9 mouse cellular contexts compared by ENCODE assay signal in genomic region chr19:53364963-53365362, GRCm38 (mm10). TPM values are rescaled to one million over a fixed set of nuclear protein-coding genes. Genes with fewer than 3 reads are reported as not detected.
DNase-seq lines count a peak whose midpoint lies in the region; ATAC-seq and TF ChIP-seq lines count a peak whose summit lies in the region.
"Had no signal": no experiment of that assay in that cellular context is flagged by ENCODE, and none has a peak within 500 bp of the region (broad histone marks: within the 10 kb centered on the region; RNA-seq: fewer than 3 reads in every experiment).

No protein-coding gene starts in this region.

- no peaks in the 10 kb centered on the region for H3K36me3 ChIP-seq in embryonic facial prominence, embryonic 11.5 days (replicated peaks; ENCODE audit: control insufficient read depth, insufficient read depth, low read depth, low read length)
- peaks cover 8% of the 10 kb centered on the region; the same call in 1 of the 2 replicates for H3K36me3 ChIP-seq in embryonic facial prominence, embryonic 10.5 days (replicated peaks)
- H3K36me3 ChIP-seq in heart, adult 2 months (ENCODE audit: control insufficient read depth, insufficient read depth, low read length), result peaks cover 8% of the 10 kb centered on the region
- H3K36me3 ChIP-seq in neural tube, embryonic 14.5 days (ENCODE audit: control insufficient read depth, insufficient read depth, low read length), result no peaks in the 10 kb centered on the region

- no peak overlapping the region for H3K4me3 ChIP-seq in embryonic facial prominence, embryonic 11.5 days (ENCODE audit: low read depth, low read length)
- no peak overlapping the region for H3K4me3 ChIP-seq in embryonic facial prominence, embryonic 10.5 days
- peak overlapping the region; percentile 25; the same call in 1 of the 2 replicates for H3K4me3 ChIP-seq in heart, adult 2 months
- no peak overlapping the region for H3K4me3 ChIP-seq in neural tube, embryonic 14.5 days (ENCODE audit: low read depth, low read length)

- 56% methylated on average over 9 of the region's 9 CpGs for WGBS in embryonic facial prominence, embryonic 11.5 days
- 75% methylated on average over 9 of the region's 9 CpGs for WGBS in embryonic facial prominence, embryonic 10.5 days
- 5% methylated on average over 9 of the region's 9 CpGs for WGBS in heart, adult 2 months
- 29% methylated on average over 9 of the region's 9 CpGs for WGBS in neural tube, embryonic 14.5 days

- TF ChIP-seq POLR2A in heart, adult 2 months (IDR thresholded peaks at IDR 0.05; ENCODE audit: insufficient read depth, low read depth, low read length), result peak; percentile 48; the same call in 1 of the 2 replicates

- H3K27me3 ChIP-seq in embryonic facial prominence, embryonic 11.5 days (ENCODE audit: control insufficient read depth, insufficient read depth, low read length), result no peaks in the 10 kb centered on the region
- no peaks in the 10 kb centered on the region for H3K27me3 ChIP-seq in embryonic facial prominence, embryonic 10.5 days (replicated peaks; ENCODE audit: low read depth, poor library complexity, severe bottlenecking)
- no peaks in the 10 kb centered on the region for H3K27me3 ChIP-seq in heart, adult 2 months (ENCODE audit: control insufficient read depth, insufficient read depth, low read length)
- no peaks in the 10 kb centered on the region for H3K27me3 ChIP-seq in neural tube, embryonic 14.5 days (ENCODE audit: control insufficient read depth, insufficient read depth, low read length)

- DNase-seq in embryonic facial prominence, embryonic 11.5 days (ENCODE audit: low spot score), result peak; percentile 58
- no peak for DNase-seq in embryonic facial prominence, embryonic 10.5 days (ENCODE audit: low spot score)
- peak; percentile 77 for DNase-seq in cerebellum, adult 9-11 months
- peak; percentile 77 for DNase-seq in heart, adult 2 months
- DNase-seq in kidney, adult 8-10 months, result peak; percentile 70 to 84
- DNase-seq in liver, result peak; percentile 71
- no peak for DNase-seq in spleen, postnatal 4 days (ENCODE audit: low spot score in 2 of 2)

- H3K9ac ChIP-seq in embryonic facial prominence, embryonic 11.5 days (replicated peaks; ENCODE audit: low read length), result no peak overlapping the region
- H3K9ac ChIP-seq in heart, adult 2 months (ENCODE audit: low read depth, low read length), result peak overlapping the region; percentile 54; the same call in 1 of the 2 replicates
- H3K9ac ChIP-seq in neural tube, embryonic 14.5 days (replicated peaks; ENCODE audit: low read depth, low read length), result no peak overlapping the region

- no peak overlapping the region for H3K4me2 ChIP-seq in embryonic facial prominence, embryonic 11.5 days (ENCODE audit: low read depth, low read length)
- 0 out of 2 replicates have a peak overlapping the region, but pooled peaks have one; percentile 1 for H3K4me2 ChIP-seq in neural tube, embryonic 14.5 days (ENCODE audit: low read depth, low read length)

- intact Hi-C loops in heart, adult 2 months (cut with DNase I), result loop anchor here (5.0 kb wide), 1 partner anchor 358 kb away; no protein-coding TSS in a partner anchor

- H3K9me3 ChIP-seq in embryonic facial prominence, embryonic 11.5 days (replicated peaks; ENCODE audit: control insufficient read depth, low read length), result no peaks in the 10 kb centered on the region
- no peaks in the 10 kb centered on the region for H3K9me3 ChIP-seq in embryonic facial prominence, embryonic 10.5 days
- no peaks in the 10 kb centered on the region for H3K9me3 ChIP-seq in neural tube, embryonic 14.5 days (ENCODE audit: control insufficient read depth, low read length)

- H3K79me2 ChIP-seq in heart, adult 2 months (replicated peaks; ENCODE audit: control insufficient read depth, insufficient read depth, low read length), result no peaks in the 10 kb centered on the region; the same call in 1 of the 2 replicates

- peak; percentile 88 for TF ChIP-seq EP300 in heart, adult 2 months (IDR thresholded peaks at IDR 0.05; ENCODE audit: insufficient read depth, low read depth, low read length)

- TF ChIP-seq CTCF in heart, adult 2 months (IDR thresholded peaks at IDR 0.05), result no peak

- H3K4me1 ChIP-seq in embryonic facial prominence, embryonic 11.5 days (ENCODE audit: control insufficient read depth, insufficient read depth, low read length), result no peaks in the 10 kb centered on the region
- H3K4me1 ChIP-seq in embryonic facial prominence, embryonic 10.5 days, result peaks cover 12% of the 10 kb centered on the region
- peaks cover 10% of the 10 kb centered on the region for H3K4me1 ChIP-seq in heart, adult 2 months (ENCODE audit: control insufficient read depth, insufficient read depth, low read length)
- 0 out of 2 replicates have a peak, but pooled peaks cover 16% of the 10 kb centered on the region for H3K4me1 ChIP-seq in neural tube, embryonic 14.5 days (ENCODE audit: control insufficient read depth, insufficient read depth, low read length)

- no peak overlapping the region for H3K27ac ChIP-seq in embryonic facial prominence, embryonic 11.5 days (replicated peaks; ENCODE audit: low read depth, low read length)
- H3K27ac ChIP-seq in embryonic facial prominence, embryonic 10.5 days (replicated peaks), result no peak overlapping the region
- peak overlapping the region; percentile 76 for H3K27ac ChIP-seq in heart, adult 2 months
- H3K27ac ChIP-seq in neural tube, embryonic 14.5 days (ENCODE audit: low read depth, low read length), result no peak overlapping the region

- no peak for ATAC-seq in embryonic facial prominence, embryonic 11.5 days (replicated peaks; ENCODE audit: insufficient number of reproducible peaks, low FRiP score, low TSS enrichment, low read depth)
- peak; percentile 58; the same call in 1 of the 2 replicates for ATAC-seq in neural tube, embryonic 14.5 days (ENCODE audit: low read depth)

RNA-seq across cellular contexts. Expression of gene Gm10197, which starts 6.6 kb away (rescaled TPM):
- 2.4 TPM in 1 of 2 replicates, not detected in the other for polyA plus RNA-seq in embryonic facial prominence, embryonic 11.5 days (2014; fragmentation: Nextera tagmentation; extraction: Ambion mirVana)
- polyA plus RNA-seq in embryonic facial prominence, embryonic 10.5 days (2016; fragmentation: Nextera tagmentation; extraction: Ambion mirVana), result 2.0 and 3.6 TPM in 2 replicates
- total RNA-seq in heart, adult 2 months (2021), result not detected
- polyA plus RNA-seq in heart, adult 2 months (2012; rRNA removed), result not detected in 2 replicates
- polyA plus RNA-seq in neural tube, embryonic 14.5 days (2014; fragmentation: Nextera tagmentation; extraction: Ambion mirVana), result 8.7 TPM in 1 of 2 replicates, not detected in the other
- total RNA-seq: layer of hippocampus, postnatal 10 days had no signal

RNA-seq across cellular contexts. Expression of gene Smndc1, which starts 25.4 kb away (rescaled TPM):
- polyA plus RNA-seq in embryonic facial prominence, embryonic 11.5 days (2014; fragmentation: Nextera tagmentation; extraction: Ambion mirVana), result 52.6 and 57.3 TPM in 2 replicates
- 46.7 and 49.1 TPM in 2 replicates for polyA plus RNA-seq in embryonic facial prominence, embryonic 10.5 days (2016; fragmentation: Nextera tagmentation; extraction: Ambion mirVana)
- 10 to 100 TPM; 32.7 to 35.5 TPM for total RNA-seq in heart, adult 2 months (2021)
- polyA plus RNA-seq in heart, adult 2 months (2012; rRNA removed), result 6.2 and 6.3 TPM in 2 replicates
- polyA plus RNA-seq in neural tube, embryonic 14.5 days (2014; fragmentation: Nextera tagmentation; extraction: Ambion mirVana), result 34.6 and 40.2 TPM in 2 replicates

RNA-seq across cellular contexts. Expression of gene Mxi1, which starts 54.6 kb away (rescaled TPM):
- 42.8 and 49.0 TPM in 2 replicates for polyA plus RNA-seq in embryonic facial prominence, embryonic 11.5 days (2014; fragmentation: Nextera tagmentation; extraction: Ambion mirVana)
- polyA plus RNA-seq in embryonic facial prominence, embryonic 10.5 days (2016; fragmentation: Nextera tagmentation; extraction: Ambion mirVana), result 29.2 and 33.0 TPM in 2 replicates
- 10 to 100 TPM; 38.7 to 49.6 TPM for total RNA-seq in heart, adult 2 months (2021)
- polyA plus RNA-seq in heart, adult 2 months (2012; rRNA removed), result 20.9 and 29.7 TPM in 2 replicates
- polyA plus RNA-seq in neural tube, embryonic 14.5 days (2014; fragmentation: Nextera tagmentation; extraction: Ambion mirVana), result 41.8 and 57.5 TPM in 2 replicates

Comparison
In these comparisons a context has a peak if more than half of its experiments do, and no peak if none do; other contexts are left out.
1. DNase-seq: peak in embryonic facial prominence, embryonic 11.5 days (single experiment), cerebellum, adult 9-11 months (single experiment), heart, adult 2 months (2 of 2), kidney, adult 8-10 months (2 of 2) and liver (single experiment); none in embryonic facial prominence, embryonic 10.5 days (single experiment) and spleen, postnatal 4 days (0 of 2).